Mouse (Mus musculus): ENCODE results near the gene Nr0b1. TPM values are rescaled to one million over a fixed set of nuclear protein-coding genes. Genes with fewer than 3 reads are reported as not detected.

Gene Nr0b1
- total RNA-seq (2012; rRNA removed) (not detected in 2 replicates), polyA plus RNA-seq (2012; ENCODE audit: insufficient read depth in 1 of 2, insufficient read length in 2 of 2, low read depth in 1 of 2, low replicate concordance in 2 of 2, missing spikeins in 1 of 2) (not detected)

GRCm38 (mm10) chrX:86191614-86192419, at the start of gene Nr0b1:
Gene Nr0b1 (plus strand): TSS chrX:86191764.
- Histone ChIP-seq H3K27me3 (ENCODE audit: control insufficient read depth in 1 of 2, insufficient read depth in 2 of 2, low read length in 2 of 2) (no peaks in the 10 kb centered on the region), H3K9me3 (replicated peaks; ENCODE audit: insufficient read depth, low read length) (no peaks in the 10 kb centered on the region), H3K36me3 (ENCODE audit: control insufficient read depth in 1 of 2, insufficient read depth in 2 of 2, low read length in 2 of 2) (no peaks in the 10 kb centered on the region), H3K9ac (ENCODE audit: control insufficient read depth, low read depth, low read length, poor library complexity, severe bottlenecking) (no peak within 1 kb of the TSS), H3K4me1 (ENCODE audit: control insufficient read depth in 1 of 2, insufficient read depth in 2 of 2, low read length in 2 of 2) (no peaks in the 10 kb centered on the region), H3K4me3 (ENCODE audit: control insufficient read depth in 1 of 2, insufficient read depth in 1 of 2, low read depth in 2 of 2, low read length in 2 of 2) (no peak within 1 kb of the TSS), H3K79me2 (ENCODE audit: control insufficient read depth, insufficient read depth, low read length, poor library complexity) (no peaks in the 10 kb centered on the region), H3K27ac (ENCODE audit: control insufficient read depth, low read depth, low read length) (no peak within 1 kb of the TSS)
- DNase-seq (ENCODE audit: low read depth, low spot score) = no peak
- no peak for TF ChIP-seq ZMIZ1 (IDR thresholded peaks at IDR 0.05; ENCODE audit: low read depth, low read length)
- TF ChIP-seq UBTF (IDR thresholded peaks at IDR 0.05; ENCODE audit: borderline replicate concordance, insufficient read depth, low read depth, low read length) = no peak
- TF ChIP-seq CTCF (IDR thresholded peaks at IDR 0.05 in 2 of 3, conservative IDR thresholded peaks at IDR 0.05 in 1 of 3; ENCODE audit: control insufficient read depth in 1 of 3, insufficient read depth in 1 of 3, low read depth in 2 of 3, low read length in 3 of 3, poor library complexity in 1 of 3, severe bottlenecking in 1 of 3) = no peak
- TF ChIP-seq SMC3 (IDR thresholded peaks at IDR 0.05; ENCODE audit: low read depth, low read length) = no peak
- no peak for TF ChIP-seq JUND (IDR thresholded peaks at IDR 0.05; ENCODE audit: low read depth, low read length)
- TF ChIP-seq ZNF384 (IDR thresholded peaks at IDR 0.05; ENCODE audit: low read depth, low read length) = no peak
- no peak for TF ChIP-seq ETS1 (IDR thresholded peaks at IDR 0.05; ENCODE audit: low read depth, low read length)
- no peak for TF ChIP-seq MYB (IDR thresholded peaks at IDR 0.05; ENCODE audit: low read depth, low read length)
- no peak for TF ChIP-seq TCF12 (IDR thresholded peaks at IDR 0.05; ENCODE audit: low read depth, low read length)
- TF ChIP-seq ZC3H11A (IDR thresholded peaks at IDR 0.05; ENCODE audit: low read depth, low read length) = no peak
- no peak for TF ChIP-seq GATA1 (IDR thresholded peaks at IDR 0.05; ENCODE audit: low read depth, low read length)
- no peak for TF ChIP-seq CHD2 (IDR thresholded peaks at IDR 0.05; ENCODE audit: low read length)
- no peak for TF ChIP-seq BHLHE40 (IDR thresholded peaks at IDR 0.05; ENCODE audit: borderline replicate concordance, low read depth, low read length)
- TF ChIP-seq SIN3A (IDR thresholded peaks at IDR 0.05; ENCODE audit: low read length) = no peak
- no peak for TF ChIP-seq ZKSCAN1 (IDR thresholded peaks at IDR 0.05; ENCODE audit: low read depth, low read length)
- TF ChIP-seq MAFK (IDR thresholded peaks at IDR 0.05; ENCODE audit: borderline replicate concordance, low read depth, low read length) = no peak
- TF ChIP-seq RAD21 (IDR thresholded peaks at IDR 0.05; ENCODE audit: low read depth, low read length) = no peak
- no peak for TF ChIP-seq POLR2AphosphoS5 (IDR thresholded peaks at IDR 0.05; ENCODE audit: borderline replicate concordance, low read depth, low read length)
- no peak for TF ChIP-seq NRF1 (IDR thresholded peaks at IDR 0.05; ENCODE audit: insufficient read depth, low read depth, low read length, poor library complexity, severe bottlenecking)
- no peak for TF ChIP-seq MYC (IDR thresholded peaks at IDR 0.05; ENCODE audit: low read depth, low read length)

Measured in MEL (cell line).